ENCODE assay signal across 33 mouse cellular contexts in the genomic region with DNA sequence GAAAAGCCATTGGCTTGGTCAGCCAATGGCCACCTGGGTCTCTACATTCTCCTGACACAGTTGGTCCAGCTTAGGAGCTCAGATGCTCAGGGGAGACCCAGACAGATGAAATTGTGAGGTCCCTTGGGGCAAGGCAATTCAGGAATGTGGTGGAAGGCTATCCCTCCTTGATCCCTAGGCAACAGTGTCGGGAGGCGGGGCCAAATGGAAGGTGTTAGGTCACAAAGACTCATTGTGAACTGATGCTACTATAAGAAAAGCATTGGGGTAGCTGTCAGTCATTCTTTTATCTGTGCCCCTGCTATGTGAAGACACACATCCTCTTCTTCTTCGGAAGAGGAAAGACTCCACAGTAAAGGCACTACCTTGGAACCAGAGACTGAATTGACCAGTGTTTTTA. TPM values are rescaled to one million over a fixed set of nuclear protein-coding genes. Genes with fewer than 3 reads are reported as not detected.
DNase-seq lines count a peak whose midpoint lies in the region; TF ChIP-seq lines count a peak whose summit lies in the region.
"Had no signal": no experiment of that assay in that cellular context is flagged by ENCODE, and none has a peak within 500 bp of the region (broad histone marks: within the 10 kb centered on the region; RNA-seq: fewer than 3 reads in every experiment).

No protein-coding gene starts in this region.

- no peak for TF ChIP-seq POLR2A in thymus, adult 2 months (IDR thresholded peaks at IDR 0.05; ENCODE audit: control insufficient read depth, extremely low read depth, insufficient read depth, low read length, poor library complexity)

- no peak for TF ChIP-seq CTCF in thymus, adult 2 months (IDR thresholded peaks at IDR 0.05; ENCODE audit: borderline replicate concordance, control insufficient read depth, extremely low read depth, insufficient read depth, low read length, poor library complexity)

- no peak overlapping the region for H3K27ac ChIP-seq in heart, embryonic 10.5 days
- peak overlapping the region; percentile 24; the same call in 1 of the 2 replicates for H3K27ac ChIP-seq in thymus, adult 2 months (ENCODE audit: control insufficient read depth, insufficient read depth, low read length)
- H3K27ac ChIP-seq: embryonic facial prominence, embryonic 13.5 days; embryonic facial prominence, embryonic 15.5 days; forebrain, embryonic 10.5 days; forebrain, embryonic 12.5 days had no signal

- H3K4me1 ChIP-seq in heart, embryonic 10.5 days, result no peaks in the 10 kb centered on the region
- H3K4me1 ChIP-seq in thymus, adult 2 months (replicated peaks; ENCODE audit: control insufficient read depth, insufficient read depth, low read length), result peaks cover 9% of the 10 kb centered on the region
- H3K4me1 ChIP-seq: embryonic facial prominence, embryonic 13.5 days had no signal

- no peaks in the 10 kb centered on the region for H3K9me3 ChIP-seq in heart, embryonic 10.5 days
- H3K9me3 ChIP-seq: embryonic facial prominence, embryonic 13.5 days; embryonic facial prominence, embryonic 15.5 days; forebrain, embryonic 10.5 days; forebrain, embryonic 12.5 days had no signal

- peak; percentile 56 for DNase-seq in heart, embryonic 10.5 days (ENCODE audit: low spot score)
- no peak for DNase-seq in heart, adult 8-10 months (ENCODE audit: low spot score)
- DNase-seq in right cerebral cortex, postnatal 25 days, result peak; percentile 1
- DNase-seq in right cerebral cortex, postnatal 4 days, result no peak
- DNase-seq in thymus, adult 2 months, result no peak
- no peak for DNase-seq in thymus, postnatal 10 days (ENCODE audit: low spot score in 2 of 2)
- DNase-seq in R1 (ENCODE audit: low read depth, low spot score), result peak; percentile 42
- no peak for DNase-seq in adrenal gland, adult 2 months
- DNase-seq: adrenal gland, postnatal 10 days; adrenal gland, postnatal 25 days; cerebellum, adult 11 months; cerebellum, adult 18-20 months; cerebellum, adult 8-10 months; cerebellum, adult 9-11 months; cerebellum, postnatal 14 days; cerebellum, postnatal 36 days; embryo, embryonic 11 days had no signal

- no peaks in the 10 kb centered on the region for H3K27me3 ChIP-seq in heart, embryonic 10.5 days (ENCODE audit: insufficient read depth, poor library complexity, severe bottlenecking)
- no peaks in the 10 kb centered on the region for H3K27me3 ChIP-seq in thymus, adult 2 months (ENCODE audit: control insufficient read depth, insufficient read depth, low read length)
- H3K27me3 ChIP-seq: embryonic facial prominence, embryonic 13.5 days; embryonic facial prominence, embryonic 15.5 days; forebrain, embryonic 12.5 days had no signal

- H3K36me3 ChIP-seq in heart, embryonic 10.5 days, result no peaks in the 10 kb centered on the region
- no peaks in the 10 kb centered on the region for H3K36me3 ChIP-seq in thymus, adult 2 months (ENCODE audit: control insufficient read depth, insufficient read depth, low read length)
- H3K36me3 ChIP-seq: embryonic facial prominence, embryonic 13.5 days; embryonic facial prominence, embryonic 15.5 days; forebrain, embryonic 10.5 days; forebrain, embryonic 12.5 days had no signal

- 80% methylated on average over 3 of the region's 3 CpGs for WGBS in heart, embryonic 10.5 days
- 89% methylated on average over 3 of the region's 3 CpGs for WGBS in thymus, adult 2 months

- no peak overlapping the region for H3K4me3 ChIP-seq in heart, embryonic 10.5 days
- no peak overlapping the region for H3K4me3 ChIP-seq in thymus, adult 2 months (ENCODE audit: control insufficient read depth, insufficient read depth, low read length)
- H3K4me3 ChIP-seq: embryonic facial prominence, embryonic 13.5 days; embryonic facial prominence, embryonic 15.5 days; erythroblast, embryonic 14.5 days; forebrain, embryonic 10.5 days; forebrain, embryonic 12.5 days had no signal

RNA-seq across cellular contexts. Expression of a gene that starts 3.6 kb away (rescaled TPM):
- polyA plus RNA-seq in heart, embryonic 10.5 days (2016; fragmentation: Nextera tagmentation; extraction: Ambion mirVana), result not detected in 2 replicates
- total RNA-seq in heart, adult 8-10 months (2022), result not detected
- not detected in 2 replicates for polyA plus RNA-seq in thymus, adult 2 months (2012; rRNA removed)
- total RNA-seq in adrenal gland, adult 2 months (2021), result not detected
- polyA plus RNA-seq in adrenal gland, adult 2 months (2012; rRNA removed), result not detected in 2 replicates
- total RNA-seq: adrenal gland, adult 18-20 months; adrenal gland, postnatal 10 days; adrenal gland, postnatal 25 days; adrenal gland, postnatal 4 days; common myeloid progenitor, adult 5-6 weeks; ES-E14; MEL had no signal
- polyA plus RNA-seq: activated CD4-positive, CD25-positive, alpha-beta regulatory T cell, adult 4 months; brain, embryonic 14.5 days; C2C12; embryonic facial prominence, embryonic 11.5 days; embryonic facial prominence, embryonic 13.5 days; embryonic facial prominence, embryonic 15.5 days; erythroblast, embryonic 14.5 days; forebrain, embryonic 10.5 days; forebrain, embryonic 12.5 days; forebrain, embryonic 14.5 days; forebrain, embryonic 16.5 days had no signal

Comparison
In these comparisons a context has a peak if more than half of its experiments do, and no peak if none do; other contexts are left out.
1. DNase-seq: peak in heart, embryonic 10.5 days (single experiment), right cerebral cortex, postnatal 25 days (single experiment) and R1 (single experiment); none in heart, adult 8-10 months (single experiment), right cerebral cortex, postnatal 4 days (single experiment), thymus, adult 2 months (single experiment), thymus, postnatal 10 days (0 of 2) and adrenal gland, adult 2 months (single experiment).